Mouse (Mus musculus) cerebral cortex, adult 2 months (tissue): ENCODE results near the gene Tmem259.

Source experiments
- WGBS: fragments of 180-500 bp; shearing (Covaris S2); methylation state at CpG from one replicate; pipeline ENCODE4 v1.1.7; 2018; 5-methylcytosine and 5-hydroxymethylcytosine counted together

Gene Tmem259

DNA sequence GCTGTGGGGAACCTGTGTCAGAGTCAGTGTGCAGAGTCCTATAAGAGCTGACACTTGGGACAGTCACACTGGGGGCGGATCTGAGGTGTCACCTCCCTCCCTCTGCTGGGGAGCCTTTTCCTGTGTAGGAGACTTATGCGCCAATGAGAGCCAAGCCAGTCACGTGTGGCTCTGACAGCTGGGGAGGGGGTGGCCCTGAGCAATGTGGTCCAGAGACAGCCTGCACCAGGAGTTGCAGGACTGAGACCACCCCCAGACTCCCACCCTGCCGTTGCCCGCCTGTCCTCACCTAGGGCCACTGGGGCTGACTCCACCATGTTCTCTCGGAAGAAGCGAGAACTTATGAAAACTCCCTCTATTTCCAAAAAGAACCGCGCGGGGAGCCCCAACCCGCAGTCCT, 32.4 kb upstream of the Tmem259 start, which contains the start of gene Arhgap45:
Arhgap45 (plus strand) TSS at position 143 of the 400 bp plus-strand sequence.
- 66% methylated on average over 11 of the region's 11 CpGs for WGBS

DNA sequence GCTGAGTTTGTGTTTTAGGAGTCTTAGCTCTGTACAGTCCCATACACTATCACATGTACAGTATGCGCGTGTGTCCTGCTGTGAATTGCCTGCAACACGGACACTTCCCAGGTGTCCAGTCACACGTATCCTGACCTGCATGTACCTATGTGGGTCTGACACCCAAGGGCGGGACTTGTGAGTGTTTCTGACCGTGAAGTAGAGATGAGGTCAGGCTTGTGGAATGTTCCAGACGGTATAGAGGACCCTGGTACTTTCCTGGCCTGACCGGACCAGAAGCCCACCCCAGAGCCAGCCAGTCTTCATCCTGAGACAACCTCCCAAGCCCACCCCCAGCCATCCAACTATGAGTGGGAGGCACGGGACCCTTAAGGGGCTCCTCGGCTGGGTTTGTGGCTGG, 31.5 kb upstream of the Tmem259 start:
- WGBS, result 89% methylated on average over 10 of the region's 10 CpGs

DNA sequence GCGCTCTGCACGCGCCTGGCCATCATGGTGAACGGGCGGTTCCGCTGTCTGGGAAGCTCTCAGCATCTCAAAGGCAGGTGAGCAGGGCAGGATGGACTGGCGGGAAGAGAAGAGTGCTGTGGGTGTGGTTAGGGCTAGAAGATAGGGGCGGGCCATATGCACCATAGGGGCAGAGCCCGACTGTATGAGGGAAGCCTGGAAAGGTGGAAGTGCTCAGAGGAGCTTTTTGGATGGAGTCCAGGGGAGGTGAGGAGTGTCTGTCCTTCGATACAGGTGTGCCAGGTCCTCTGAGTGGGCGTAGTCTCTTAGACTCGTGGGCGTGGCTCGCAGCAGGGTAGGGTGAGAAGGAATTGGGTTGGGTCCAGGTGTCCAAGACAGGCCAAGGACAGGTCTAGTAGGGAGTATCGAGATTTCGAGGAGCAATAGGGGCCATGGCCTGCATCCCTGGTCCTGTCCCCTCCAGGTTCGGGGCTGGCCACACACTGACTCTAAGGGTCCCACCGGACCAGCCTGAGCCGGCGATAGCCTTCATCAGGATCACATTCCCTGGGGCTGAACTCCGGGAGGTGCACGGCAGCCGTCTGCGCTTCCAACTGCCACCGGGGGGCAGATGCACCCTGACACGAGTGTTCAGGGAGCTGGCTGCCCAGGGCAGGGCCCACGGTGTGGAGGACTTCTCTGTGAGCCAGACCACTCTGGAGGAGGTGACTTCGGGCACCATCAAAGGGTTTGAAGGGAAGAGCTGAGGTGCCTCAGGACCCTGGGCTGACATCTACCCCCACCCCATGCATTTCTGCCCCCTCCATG, 30.6 kb upstream of the Tmem259 start:
- 49% methylated on average over 28 of the region's 28 CpGs for WGBS

DNA sequence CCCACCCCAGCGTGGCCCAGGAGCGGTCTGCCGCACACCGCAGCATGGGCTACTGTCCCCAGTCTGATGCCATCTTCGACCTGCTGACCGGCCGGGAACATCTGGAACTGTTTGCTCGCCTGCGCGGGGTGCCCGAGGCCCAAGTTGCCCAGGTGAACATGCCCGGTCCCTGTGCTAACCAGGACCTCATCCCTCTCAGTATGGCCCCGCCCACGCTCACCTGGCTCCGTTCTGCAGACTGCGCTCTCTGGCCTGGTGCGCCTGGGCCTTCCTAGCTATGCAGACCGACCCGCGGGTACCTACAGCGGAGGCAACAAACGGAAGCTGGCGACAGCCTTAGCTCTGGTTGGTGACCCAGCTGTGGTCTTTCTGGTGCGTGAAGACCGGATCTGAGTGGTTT, 29.5 kb upstream of the Tmem259 start:
- WGBS, result 60% methylated on average over 25 of the region's 25 CpGs

DNA sequence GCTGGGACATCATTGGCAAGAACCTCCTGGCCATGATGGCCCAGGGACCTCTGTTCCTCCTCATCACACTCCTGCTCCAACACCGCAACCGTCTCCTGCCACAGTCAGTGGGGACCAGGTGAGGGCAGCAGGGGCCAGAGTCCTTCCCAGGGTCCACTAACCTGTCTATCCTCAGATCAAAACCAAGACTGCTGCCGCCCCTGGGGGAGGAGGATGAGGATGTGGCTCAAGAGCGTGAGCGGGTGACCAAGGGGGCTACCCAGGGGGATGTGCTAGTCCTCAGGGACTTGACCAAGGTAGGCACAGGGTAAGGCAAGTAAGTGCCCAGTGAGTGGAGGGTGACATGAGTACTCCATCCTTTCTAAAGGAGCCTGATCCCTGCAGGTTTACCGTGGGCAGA, 27.6 kb upstream of the Tmem259 start:
- 89% methylated on average over 6 of the region's 6 CpGs for WGBS

DNA sequence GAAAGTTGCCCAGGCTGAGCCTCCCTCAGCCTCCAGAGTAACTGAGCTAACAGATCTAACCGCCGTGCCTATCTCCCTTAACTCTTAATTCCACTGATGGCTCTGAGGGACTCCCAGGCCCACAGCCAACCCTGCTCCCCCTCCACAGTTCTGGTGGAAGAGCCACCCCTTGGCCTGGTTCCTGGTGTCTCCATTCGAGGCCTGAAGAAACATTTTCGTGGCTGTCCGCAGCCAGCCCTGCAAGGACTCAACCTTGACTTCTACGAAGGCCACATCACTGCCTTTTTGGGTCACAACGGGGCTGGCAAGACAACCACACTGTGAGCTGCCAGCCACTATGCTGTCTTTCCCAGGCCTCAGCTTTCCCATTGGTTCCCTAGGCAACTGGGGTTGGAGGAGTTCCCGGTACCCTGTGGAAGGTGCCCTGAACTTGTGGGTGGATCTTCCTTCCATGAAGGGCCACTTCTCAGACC, 20.1 kb upstream of the Tmem259 start:
- 69% methylated on average over 8 of the region's 8 CpGs for WGBS

DNA sequence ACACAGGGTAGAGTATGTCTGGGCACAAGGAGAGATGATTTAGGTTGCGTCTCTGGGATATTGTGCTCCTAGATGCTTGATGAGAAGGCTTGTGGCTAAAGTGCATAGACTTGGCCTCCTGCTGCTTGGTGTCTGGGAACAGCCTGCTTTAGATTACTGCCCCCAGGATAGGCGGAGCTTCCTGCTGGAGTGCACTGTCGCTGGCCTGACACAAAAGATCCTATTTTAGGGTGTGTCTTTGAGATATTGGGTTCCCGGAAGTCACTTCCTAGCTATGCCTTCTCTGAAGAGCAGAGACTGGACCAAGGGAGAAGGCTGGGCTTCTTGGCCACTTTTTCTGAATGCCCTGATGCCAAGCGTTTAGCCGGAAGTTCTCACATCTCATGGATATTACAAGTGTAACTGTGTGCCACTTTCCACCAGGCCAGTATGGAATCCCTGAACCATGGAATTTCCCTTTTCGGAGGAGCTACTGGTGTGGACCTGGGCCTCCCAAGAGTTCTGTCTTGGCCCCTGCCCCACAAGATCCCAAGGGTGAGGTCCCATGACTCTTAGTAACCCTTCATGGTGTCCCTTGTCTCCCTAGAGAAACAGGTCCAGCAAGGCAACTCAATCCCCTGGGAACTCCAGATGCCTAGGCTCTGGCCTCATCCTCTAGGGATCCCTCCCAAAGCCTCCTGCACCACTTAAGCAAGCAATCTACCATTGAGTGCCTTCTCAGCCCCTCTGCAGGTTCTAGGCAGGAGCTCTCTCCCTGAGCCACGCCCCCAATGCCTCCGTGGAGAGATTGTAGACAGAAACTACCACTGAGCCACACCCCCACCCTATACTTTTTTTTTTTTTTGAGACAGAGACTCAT, 19.5 kb upstream of the Tmem259 start:
- WGBS, result 71% methylated on average over 9 of the region's 9 CpGs

DNA sequence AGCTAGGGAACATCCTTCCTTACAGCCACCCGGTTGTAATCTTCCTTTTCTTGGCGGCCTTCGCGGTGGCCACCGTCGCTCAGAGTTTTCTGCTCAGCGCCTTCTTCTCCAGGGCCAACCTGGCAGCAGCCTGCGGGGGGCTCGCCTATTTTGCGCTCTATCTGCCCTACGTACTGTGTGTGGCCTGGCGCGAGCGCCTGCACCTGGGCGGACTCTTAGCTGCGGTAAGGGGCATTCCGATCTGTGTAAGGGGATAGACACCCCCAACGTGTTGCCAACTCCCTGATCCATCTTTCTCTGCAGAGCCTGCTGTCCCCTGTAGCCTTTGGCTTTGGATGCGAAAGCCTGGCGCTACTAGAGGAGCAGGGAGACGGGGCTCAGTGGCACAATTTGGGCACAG, 18.7 kb upstream of the Tmem259 start:
- 58% methylated on average over 21 of the region's 21 CpGs for WGBS

DNA sequence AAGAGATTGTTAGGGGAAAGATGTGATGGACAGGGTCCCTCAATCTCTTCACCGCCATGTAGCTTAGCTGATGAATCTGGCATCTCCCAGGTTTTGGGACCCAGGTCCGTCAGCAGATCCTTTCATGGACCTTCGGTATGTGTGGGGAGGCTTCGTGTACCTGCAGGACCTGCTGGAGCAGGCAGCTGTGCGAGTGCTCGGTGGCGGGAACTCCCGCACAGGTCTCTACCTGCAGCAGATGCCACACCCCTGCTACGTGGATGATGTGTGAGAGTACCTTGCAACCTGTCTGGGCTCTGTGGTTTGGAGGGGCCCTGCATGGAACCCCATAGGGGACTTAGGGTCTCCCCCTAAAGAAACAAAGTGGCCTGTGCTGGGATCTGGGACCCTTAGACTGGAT, 17.8 kb upstream of the Tmem259 start:
- WGBS, result 89% methylated on average over 9 of the region's 9 CpGs

DNA sequence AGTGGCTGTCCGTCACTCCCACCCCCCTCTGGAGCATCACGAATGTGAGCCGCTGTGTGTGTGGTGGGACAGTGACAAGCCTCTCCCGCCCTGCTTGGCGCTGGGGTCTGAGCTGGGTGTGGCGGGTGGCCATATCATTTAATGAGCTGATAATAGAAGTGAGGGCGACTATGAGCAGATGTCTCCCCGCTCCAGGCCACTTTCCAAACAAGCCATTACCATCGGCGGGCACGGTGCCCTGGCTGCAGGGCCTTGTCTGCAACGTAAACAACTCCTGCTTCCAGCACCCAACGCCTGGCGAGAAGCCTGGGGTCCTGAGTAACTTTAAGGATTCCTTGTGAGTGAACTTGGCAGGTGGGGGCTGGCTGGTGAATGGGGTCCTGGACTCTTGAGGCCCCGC, 13.7 kb upstream of the Tmem259 start:
- 25% methylated on average over 15 of the region's 15 CpGs for WGBS

DNA sequence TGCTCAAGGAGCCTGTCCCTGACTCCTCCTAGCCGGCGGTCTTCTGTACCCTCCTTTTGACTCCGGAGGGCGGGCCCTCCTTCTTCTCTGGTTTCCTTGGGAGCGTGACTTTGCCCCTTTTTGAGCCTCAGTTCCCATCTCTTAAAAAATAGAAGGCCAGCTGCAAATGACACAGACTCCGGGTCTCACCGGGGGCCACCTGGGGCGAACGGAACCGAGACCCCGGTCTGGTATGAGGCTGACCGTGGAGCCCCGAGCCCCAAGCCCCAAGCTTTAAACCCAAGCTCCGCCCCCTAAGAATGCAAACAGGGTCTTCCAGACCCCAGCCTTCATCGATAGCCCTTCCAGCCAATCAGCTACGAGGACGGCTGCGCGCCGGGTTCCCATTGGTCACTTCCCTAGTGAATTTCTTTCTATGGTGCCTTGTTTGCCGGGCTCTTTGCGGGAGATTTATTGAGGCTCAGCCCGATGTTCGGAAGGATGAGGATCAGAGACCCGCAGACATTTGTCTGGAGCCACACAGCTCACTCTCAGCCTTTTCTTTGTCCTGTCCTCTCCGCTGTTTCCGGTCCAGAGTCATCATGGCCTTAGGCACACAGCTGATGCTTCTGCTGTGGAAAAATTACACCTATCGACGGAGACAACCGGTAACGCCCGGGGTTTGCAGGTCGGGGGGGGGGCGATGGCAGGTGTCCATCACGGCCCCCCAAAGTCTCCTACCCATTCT, 13.1 kb upstream of the Tmem259 start:
- 2% methylated on average over 35 of the region's 35 CpGs for WGBS

DNA sequence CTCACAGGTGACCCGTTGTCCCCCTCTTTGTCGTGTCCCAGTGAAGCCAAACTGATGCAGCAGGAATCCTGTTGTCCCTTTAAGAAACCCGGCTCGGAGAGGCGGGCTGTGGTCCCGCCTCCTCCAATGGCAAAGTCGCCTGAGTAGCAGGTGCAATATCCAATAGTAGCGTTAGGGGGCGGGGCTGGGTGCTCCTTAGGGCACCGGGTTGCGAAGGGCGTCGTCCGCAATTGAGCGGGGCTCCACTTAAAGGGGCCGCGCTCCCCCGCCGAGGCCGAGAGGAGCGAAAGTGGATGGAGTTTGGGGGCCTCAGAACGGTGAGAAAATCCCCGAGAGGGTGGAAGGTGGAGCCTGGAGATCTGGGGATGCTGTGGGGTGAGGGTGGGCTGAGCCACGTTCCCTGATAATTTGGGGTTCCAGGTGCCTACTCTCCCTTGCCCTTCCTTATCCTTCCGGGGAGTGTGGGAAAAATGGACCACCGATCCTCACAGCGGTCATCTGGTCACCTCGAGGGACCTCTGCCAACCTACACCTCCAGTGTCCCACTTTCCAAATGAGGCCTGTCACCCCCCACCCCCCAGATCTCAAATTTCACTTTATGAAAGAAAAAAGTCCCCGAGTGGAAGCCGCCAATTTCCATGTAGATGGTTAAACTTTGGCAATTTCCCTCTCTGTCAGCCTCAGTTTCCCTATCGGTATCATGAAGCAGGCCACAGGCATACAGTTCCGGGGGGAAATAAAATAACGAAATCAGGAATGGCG, 12.3 kb upstream of the Tmem259 start, which contains the start of gene Abca7:
Abca7 (plus strand) TSS at position 223 of the 762 bp plus-strand sequence.
- under 1% methylated on average over 34 of the region's 34 CpGs for WGBS

DNA sequence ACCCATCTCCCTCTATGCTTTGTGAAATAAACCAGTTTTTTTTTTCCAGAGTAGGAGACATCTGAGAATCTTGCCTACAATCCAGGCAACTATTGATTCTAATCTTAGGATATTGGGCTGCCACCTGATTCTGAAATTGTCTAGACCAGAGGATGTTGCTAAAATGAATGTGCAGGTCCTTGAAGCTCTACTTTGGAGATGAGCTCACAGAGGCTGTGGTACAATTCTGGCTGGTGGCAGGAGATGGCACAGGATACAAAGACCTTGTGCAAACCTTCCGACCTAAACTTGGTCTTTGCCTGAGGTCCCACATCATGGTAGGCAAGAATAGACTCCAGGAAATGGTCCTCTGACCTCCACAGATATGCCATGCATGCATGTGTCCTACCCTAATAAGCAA, 11.5 kb upstream of the Tmem259 start:
- 69% methylated on average over 1 of the region's 1 CpGs for WGBS

DNA sequence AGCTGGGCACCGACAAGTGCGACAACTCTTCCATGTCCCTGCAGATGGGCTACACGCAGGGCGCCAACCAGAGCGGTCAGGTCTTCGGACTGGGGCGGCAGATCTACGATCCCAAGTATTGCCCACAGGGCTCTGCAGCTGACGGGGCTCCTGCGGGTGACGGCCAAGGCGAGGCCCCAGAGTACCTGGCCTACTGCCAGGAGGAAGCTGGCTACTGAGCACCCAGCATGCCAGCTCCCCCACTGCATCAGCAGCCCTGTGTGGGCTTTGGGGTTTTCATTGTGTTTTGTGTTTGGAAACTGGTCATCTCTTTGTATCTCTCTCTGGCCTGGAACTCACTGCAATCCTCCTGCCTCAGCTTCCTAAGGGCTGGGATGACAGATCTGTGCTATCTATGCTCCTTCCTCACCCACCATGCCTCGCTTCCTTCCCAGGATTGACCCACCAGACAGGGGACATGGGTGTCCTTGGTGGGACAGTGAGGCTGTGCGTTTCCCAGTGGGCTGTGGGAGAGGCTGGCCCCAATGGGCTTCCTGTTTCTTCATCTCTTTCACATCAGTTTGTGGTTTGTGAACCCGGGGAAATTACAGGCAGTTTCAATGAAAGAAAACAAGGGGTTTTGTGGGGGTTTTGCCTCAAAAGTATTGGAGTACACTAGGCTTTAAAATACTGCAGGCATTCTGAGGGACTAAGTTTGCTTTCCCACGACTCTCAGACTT, 10.4 kb upstream of the Tmem259 start:
- WGBS, result 65% methylated on average over 16 of the region's 16 CpGs

DNA sequence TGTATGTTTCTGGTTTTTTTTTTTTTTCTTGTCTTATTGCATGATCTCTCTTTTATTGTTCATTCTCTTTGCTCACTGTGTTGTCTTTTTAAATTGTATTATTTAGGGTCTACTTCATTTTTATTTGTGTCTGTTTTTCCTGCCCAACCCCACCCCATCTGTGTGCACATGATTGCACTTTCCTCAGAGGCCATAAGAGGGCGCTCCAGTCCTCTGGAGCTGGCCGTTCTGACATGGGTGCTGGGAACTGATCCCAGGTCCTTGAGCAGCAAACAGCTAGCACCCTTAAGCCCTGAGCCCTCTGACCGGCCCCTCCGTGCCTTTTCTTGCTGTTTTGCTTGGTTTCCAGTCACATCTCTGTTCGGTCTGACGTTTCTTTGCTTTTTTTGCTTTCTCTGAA, 7.4 kb upstream of the Tmem259 start:
- 86% methylated on average over 6 of the region's 6 CpGs for WGBS

DNA sequence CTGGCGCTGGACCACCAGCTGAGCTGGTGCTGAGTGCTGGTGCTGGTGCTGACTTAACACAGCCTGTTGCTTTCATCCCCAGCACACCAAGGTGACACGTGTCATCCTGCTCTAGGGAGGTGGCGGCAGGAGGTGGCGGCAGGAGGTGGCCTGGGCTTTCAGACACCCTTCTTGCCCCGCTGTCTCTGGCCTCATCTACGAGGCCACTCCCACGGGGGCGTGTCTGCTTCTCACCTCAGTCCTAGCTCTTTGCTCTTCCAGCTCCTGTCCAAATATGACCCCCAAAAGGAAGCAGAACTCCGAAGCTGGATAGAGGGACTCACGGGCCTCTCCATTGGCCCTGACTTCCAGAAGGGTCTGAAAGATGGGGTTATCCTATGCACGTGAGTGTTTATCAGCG, 7.0 kb upstream of the Tmem259 start:
- 69% methylated on average over 12 of the region's 12 CpGs for WGBS

DNA sequence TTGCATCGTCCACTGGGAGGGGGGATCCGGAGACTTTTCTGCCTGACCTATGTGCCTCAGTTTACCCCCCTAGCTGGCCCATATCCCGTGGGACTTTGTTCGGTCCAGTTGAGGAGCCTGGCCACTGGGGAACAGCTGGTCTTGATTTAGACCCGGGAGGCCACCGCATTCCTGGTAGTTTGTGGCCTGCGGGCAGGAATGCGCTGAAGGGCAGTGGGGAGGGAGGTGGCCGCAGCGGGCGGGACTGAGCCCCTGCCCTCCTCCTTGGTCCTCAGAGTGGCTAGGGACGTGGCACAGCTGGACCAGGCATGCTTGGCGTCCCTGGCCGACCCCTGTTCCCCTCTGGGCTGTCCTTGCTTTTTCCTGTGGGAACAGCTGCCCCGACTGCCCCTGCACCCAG, 5.7 kb upstream of the Tmem259 start:
- 31% methylated on average over 15 of the region's 15 CpGs for WGBS

DNA sequence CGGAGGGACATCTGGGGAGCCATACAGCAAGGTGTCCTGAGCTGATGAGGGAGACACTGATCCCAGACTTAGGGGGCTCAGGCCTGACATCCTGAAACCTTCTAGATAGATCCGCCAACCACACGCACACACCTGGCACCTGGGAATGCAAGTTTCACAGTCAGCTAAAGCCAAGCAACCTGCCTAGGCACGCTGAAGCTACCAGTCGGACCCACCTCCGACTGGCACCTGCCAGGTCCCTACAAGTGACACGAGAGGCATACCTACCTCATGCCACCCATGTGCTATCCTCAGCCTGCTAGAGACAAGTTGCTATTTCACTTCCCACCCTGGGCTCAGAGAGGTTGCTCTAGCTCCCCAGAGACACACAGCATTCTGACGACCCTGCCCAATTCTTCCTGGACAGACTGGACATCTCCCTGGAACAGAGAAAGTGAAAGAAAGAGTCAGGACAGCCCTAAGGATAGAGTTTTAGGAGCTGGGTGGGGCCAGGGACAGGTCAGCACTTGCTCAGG, 5.2 kb upstream of the Tmem259 start:
- WGBS, result 52% methylated on average over 8 of the region's 8 CpGs

DNA sequence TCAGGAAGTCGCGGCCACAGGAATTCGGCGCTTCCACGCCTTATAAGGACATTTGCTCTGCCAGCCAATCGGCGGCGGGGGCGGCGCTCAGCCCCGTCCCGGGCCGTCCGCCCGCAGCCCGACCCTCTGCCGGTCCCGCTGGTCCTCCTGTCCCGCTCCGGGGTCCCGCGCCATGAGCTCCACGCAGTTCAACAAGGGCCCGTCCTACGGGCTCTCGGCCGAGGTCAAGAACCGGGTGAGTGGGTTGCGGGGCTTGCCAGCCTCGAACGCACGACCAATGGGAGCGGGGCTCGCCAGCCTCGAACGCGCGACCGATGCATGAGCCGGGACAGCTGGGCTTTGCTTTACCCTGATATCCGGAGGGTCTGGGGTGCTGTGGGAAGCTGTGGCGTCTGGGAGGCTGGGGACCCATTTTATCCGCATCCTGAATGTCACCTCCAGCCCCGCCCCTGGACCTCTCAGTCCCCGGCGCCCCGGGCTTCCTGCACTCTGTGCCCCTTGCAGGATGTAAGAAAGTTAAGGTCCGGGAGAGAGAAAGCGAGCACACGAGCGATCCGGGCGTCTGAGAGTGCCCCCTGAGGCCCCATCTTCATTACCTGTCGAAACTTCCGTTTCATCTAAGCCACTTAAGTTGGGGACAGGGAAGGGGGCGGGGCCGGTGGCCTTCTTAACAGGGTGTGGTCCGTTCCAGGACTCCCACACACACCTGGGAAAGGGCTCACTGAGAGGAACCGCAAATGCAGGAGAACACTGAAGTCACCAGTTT, 4.6 kb upstream of the Tmem259 start, which contains the start of gene Cnn2:
Cnn2 (plus strand) TSS at position 79 of the 766 bp plus-strand sequence.
- 3% methylated on average over 59 of the region's 59 CpGs for WGBS
